Mouse (Mus musculus) olfactory bulb, adult 2 months (tissue): ENCODE measurements around the gene Ccdc85c. TPM values are rescaled to one million over a fixed set of nuclear protein-coding genes. Genes with fewer than 3 reads are reported as not detected.
A peak's percentile ranks its signal among the peaks of the same experiment; 100 is the strongest.

Source experiments
- H3K27ac ChIP-seq: fragments of 200-500 bp; 2 replicates; pipeline ENCODE4 v1.5.1; 2012; ENCODE audit warnings: low read depth, low read length; ENCODE audit not compliant: insufficient read depth
- H3K4me1 ChIP-seq: fragments of 200-500 bp; 2 replicates; pipeline ENCODE4 v1.6.1; 2012; ENCODE audit warnings: low read length; ENCODE audit not compliant: control insufficient read depth, insufficient read depth
- H3K4me3 ChIP-seq: fragments of 200-500 bp; 2 replicates; pipeline ENCODE4 v1.5.1; 2012; ENCODE audit warnings: mild to moderate bottlenecking, low read depth, low read length, moderate library complexity; ENCODE audit not compliant: insufficient read depth
- CTCF ChIP-seq: fragments of 200-500 bp; IDR thresholded peaks from 2 replicates; pipeline ENCODE4 v1.5.1; 2012; ENCODE audit warnings: low read depth, mild to moderate bottlenecking, low read length, moderate library complexity; ENCODE audit not compliant: insufficient read depth
- POLR2A ChIP-seq: fragments of 200-500 bp; IDR thresholded peaks from 2 replicates; pipeline ENCODE4 v1.6.1; 2012; ENCODE audit warnings: mild to moderate bottlenecking, low read depth, low read length, moderate library complexity; ENCODE audit not compliant: insufficient read depth
- WGBS: fragments of 180-500 bp; shearing (Covaris S2); methylation state at CpG from one replicate; pipeline ENCODE4 v1.1.7; 2018; 5-methylcytosine and 5-hydroxymethylcytosine counted together
- polyA plus RNA-seq: library from polyadenylated mRNA; stranded (reverse); fragments of >200 nt; gene quantifications from 2 replicates; pipeline ENCODE4 v1.2.4, GENCODE M21; 2012; ENCODE audit warnings: low replicate concordance; ENCODE audit not compliant: missing spikeins, insufficient read depth, insufficient read length

Gene Ccdc85c
- polyA plus RNA-seq, 1 experiment: not detected

DNA sequence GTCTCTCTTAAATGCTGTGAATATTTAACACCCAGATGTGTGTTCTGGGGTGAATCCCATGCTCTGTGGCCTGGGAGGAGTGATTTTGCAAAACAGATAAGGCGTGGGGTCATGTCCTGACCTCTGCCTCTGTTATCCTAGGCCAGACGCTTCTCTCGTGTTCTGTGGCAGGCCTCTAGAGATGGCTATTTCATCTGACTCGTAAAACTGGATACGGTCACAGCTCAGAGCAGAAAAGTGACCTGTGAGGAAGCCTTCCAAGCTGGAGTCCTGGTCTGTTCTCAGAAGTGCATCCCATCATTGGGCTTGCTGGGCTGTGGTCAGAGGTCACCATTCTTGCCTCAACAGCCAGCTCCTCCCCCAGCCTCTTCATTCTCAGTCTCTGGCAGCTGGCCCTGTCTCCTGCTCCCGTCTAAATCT, 37.2 kb upstream of the Ccdc85c start:
- H3K27ac ChIP-seq: no peak overlapping the region
- 82% methylated on average over 6 of the region's 6 CpGs for WGBS
- no peak for TF ChIP-seq CTCF
- no peak for TF ChIP-seq POLR2A
- no peak overlapping the region for H3K4me3 ChIP-seq
- H3K4me1 ChIP-seq: peaks cover 42% of the 10 kb centered on the region

DNA sequence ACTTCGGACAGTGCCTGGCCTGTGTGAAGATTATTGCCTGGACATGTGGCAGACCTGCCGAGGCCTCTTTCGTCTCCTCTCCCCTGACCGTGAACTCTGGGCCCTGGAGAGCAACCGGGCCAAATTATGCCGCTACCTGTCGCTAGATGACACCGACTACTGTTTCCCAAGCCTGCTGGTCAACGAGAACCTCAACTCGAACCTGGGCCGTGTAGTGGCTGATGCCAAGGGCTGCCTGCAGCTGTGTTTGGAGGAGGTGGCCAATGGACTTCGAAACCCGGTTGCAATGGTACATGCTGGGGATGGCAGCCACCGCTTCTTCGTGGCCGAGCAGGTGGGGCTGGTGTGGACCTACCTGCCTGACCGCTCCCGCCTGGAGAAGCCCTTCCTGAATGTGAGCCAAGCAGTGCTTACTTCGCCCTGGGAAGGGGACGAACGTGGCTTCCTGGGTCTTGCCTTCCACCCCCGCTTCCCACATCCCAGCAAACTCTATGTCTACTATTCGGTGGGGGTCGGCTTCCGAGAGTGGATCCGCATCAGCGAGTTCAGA, 36.6 kb upstream of the Ccdc85c start:
- no peak for TF ChIP-seq CTCF
- TF ChIP-seq POLR2A: no peak
- WGBS: 95% methylated on average over 27 of the region's 27 CpGs
- Histone ChIP-seq H3K27ac (no peak overlapping the region), H3K4me3 (no peak overlapping the region), H3K4me1 (peaks cover 41% of the 10 kb centered on the region)

DNA sequence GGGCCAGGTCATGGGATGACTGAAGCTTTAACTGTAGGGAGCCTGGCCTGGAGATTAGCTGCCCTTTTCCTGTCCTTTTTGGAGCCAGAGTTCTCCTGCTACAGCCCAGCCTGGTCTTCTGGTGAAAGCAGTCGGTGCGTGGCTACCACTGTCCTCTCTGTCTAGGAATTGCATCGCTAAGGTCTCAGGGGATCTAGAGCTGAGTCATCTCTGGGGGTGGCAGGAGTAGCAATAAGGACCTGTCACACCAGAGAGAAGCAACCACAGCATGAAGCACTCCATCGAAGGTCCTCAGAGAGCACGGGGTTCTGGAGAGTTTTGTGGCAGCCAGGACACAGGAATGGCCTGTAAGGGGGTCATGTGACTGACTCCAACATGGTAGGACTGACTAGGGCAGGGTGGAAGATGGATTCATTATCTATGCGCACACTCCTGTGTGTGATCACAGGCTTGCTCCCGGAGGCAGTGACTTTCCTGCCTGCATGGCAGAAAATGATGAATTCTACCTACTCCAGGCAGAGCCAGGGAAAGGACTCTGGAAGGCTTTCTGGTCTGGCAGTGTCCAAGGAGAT, 35.3 kb upstream of the Ccdc85c start:
- WGBS: 39% methylated on average over 7 of the region's 7 CpGs
- H3K27ac ChIP-seq: peak overlapping the region; percentile 76
- no peak overlapping the region for H3K4me3 ChIP-seq
- peaks cover 47% of the 10 kb centered on the region for H3K4me1 ChIP-seq
- TF ChIP-seq CTCF: no peak

DNA sequence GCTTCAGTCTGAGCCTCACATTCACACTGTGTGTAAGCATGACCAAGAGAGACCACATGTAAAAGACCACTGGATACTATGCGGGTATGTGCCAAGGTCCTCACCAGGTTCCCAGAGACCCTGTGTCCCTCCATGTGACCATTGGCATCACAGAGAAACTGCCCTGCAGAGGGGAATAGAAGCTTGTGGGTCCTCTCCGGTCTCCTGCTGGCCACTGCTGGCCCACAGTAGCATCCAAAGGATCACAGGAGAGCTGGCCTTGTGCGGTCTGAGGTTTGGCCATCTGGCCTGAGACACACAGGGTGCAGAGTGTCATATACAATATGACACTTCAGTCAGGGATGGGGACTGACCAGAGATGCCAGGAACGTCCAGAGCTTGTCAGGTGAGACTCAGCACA, 34.8 kb upstream of the Ccdc85c start:
- Histone ChIP-seq H3K4me3 (no peak overlapping the region), H3K27ac (peak overlapping the region; percentile 76), H3K4me1 (peaks cover 48% of the 10 kb centered on the region)
- TF ChIP-seq POLR2A (no peak), CTCF (no peak)
- 88% methylated on average over 4 of the region's 4 CpGs for WGBS

DNA sequence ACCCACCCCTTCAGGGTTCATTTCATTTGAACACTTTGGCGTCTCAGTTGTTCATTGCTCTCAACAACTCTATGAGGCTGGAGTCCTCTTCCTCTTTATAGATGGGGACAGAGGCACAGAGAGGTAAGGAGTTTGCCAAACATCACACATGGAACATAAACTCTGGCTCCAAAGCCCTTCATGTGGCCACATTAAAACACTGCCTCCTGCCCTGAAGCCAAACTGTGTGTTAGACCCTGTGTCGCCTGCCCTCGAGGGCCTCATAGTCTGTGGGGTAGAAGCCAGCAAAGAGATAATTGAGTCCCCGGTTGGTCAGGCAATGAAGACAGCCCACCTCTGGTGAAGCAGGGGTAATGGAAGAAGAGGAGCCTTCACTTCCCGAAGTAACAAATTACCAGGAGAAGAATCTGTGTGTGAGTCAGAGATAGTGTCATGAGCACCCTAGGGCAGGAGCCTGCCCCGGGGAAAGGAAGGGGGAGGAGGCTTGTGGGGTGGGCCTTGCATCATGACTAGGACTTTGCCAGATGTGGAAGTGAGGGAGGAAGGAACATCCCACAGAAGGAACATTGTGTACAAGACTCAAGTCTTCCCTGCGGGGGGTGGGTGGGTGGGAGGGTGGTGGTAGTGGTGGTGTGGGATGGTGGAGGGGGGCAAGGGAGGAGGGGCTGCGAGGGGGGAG, 34.0 kb upstream of the Ccdc85c start:
- no peak for TF ChIP-seq POLR2A
- no peak for TF ChIP-seq CTCF
- Histone ChIP-seq H3K27ac (peak overlapping the region; percentile 55), H3K4me3 (no peak overlapping the region), H3K4me1 (peaks cover 54% of the 10 kb centered on the region)
- 38% methylated on average over 8 of the region's 8 CpGs for WGBS

DNA sequence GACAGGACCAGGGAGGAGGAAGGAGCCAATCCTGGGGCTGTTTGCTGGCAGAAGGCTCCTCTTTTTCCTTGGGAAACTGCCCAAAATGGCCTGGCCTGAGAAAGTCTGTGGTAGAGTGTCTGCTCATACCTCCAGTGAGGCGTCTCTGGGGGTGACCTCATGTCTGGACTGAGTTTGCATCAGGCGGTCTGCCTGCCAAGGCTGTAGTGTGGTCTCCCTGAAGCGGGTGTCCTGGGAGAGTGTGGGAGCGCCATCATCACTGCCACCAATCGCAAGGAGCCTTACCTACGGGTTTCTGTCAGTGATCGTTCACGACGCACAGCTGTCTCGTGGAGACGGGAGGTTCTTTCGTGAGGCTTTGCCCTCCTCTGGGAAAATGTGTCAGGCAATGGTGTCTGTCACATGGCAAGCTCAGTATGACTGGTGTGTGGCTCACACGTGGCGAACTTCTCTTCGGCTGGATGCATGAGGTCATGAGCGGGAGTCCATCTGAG, 33.2 kb upstream of the Ccdc85c start:
- no peak overlapping the region for H3K4me3 ChIP-seq
- WGBS: 83% methylated on average over 16 of the region's 16 CpGs
- peak overlapping the region; percentile 55 for H3K27ac ChIP-seq

DNA sequence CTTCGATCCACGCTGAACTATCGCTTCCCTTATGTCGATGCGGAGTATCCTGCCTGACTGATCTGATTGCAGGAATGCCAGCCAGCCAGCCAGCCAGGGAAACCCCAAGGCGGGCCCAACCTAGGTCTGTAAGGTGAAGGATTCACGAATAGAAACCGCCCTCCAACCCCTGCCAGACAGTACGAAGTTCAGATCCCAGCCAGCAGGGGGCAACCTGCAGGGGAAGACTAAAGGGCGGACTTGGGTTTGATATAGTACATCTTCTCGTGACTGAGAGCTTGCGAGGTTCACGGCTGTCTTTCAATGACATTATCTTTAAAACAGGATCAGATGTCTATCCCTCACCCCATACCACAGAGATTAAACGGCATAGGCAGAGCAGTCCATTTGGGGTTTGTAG, 32.3 kb upstream of the Ccdc85c start:
- H3K4me3 ChIP-seq: no peak overlapping the region
- no peak overlapping the region for H3K27ac ChIP-seq
- H3K4me1 ChIP-seq: peaks cover 61% of the 10 kb centered on the region
- no peak for TF ChIP-seq POLR2A
- peak; percentile 57; the same call in 1 of the 2 replicates for TF ChIP-seq CTCF
- WGBS: 49% methylated on average over 14 of the region's 14 CpGs

More for the DNA sequence above, 33.2 kb upstream of the Ccdc85c start:
- TF ChIP-seq CTCF (no peak), POLR2A (no peak)
- peaks cover 58% of the 10 kb centered on the region for H3K4me1 ChIP-seq

DNA sequence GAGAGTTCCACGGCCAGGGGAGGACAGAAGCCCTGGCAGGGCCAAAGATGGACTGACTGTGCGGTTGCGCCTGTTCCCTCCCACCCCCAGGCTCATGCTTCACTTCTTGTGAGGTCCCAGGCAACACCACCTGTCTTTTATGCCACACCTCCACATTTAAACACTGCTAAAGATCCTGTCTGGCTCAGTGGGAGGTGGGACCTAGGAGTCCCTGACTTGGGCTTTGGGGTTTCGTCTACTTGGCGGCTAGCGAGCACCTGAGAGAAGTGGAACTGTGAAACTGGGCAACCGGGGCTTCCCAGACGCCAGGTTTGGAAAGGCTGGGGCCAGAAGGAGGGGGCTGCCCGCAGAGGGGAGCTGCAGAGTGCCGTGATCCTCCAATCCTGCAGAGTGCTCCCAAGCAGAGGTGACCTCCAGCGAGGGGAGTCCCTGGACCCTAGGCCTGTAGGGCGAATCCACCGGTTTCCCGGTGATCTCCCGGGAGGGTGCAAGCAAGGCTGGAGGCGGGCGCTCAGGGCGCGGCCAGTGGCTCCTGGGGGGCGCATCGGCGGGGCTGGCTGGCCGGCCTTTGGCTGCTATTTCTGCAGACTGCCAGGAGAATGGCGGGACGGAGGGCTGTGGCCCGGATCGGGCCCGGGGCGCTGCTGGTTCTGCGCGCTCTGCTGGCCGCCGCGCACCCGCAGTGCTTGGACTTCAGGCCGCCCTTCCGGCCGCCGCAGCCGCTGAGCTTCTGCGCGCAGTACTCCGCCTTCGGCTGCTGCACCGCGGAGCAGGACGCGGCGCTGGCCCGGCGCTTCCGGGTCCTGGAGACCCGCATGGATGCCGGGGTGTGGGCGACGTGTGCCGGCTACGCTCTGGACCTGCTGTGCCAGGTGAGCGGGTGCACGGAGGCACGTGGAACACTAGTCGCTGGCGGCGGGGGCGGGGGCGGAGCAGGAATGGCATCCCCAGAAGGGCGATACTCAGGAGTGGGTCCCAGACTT, 30.9 kb upstream of the Ccdc85c start, which contains the start of gene Hhipl1:
Gene Hhipl1 (plus strand): TSS at position 459 of the 983 bp plus-strand sequence.
- Histone ChIP-seq H3K4me3 (peak within 1 kb of the TSS; percentile 72), H3K4me1 (peaks cover 56% of the 10 kb centered on the region), H3K27ac (no peak within 1 kb of the TSS)
- TF ChIP-seq POLR2A: 0 out of 2 replicates have a peak, but pooled peaks have one; percentile 33
- TF ChIP-seq CTCF: no peak
- 6% methylated on average over 67 of the region's 67 CpGs for WGBS
